Mouse (Mus musculus) gonadal fat pad, adult 2 months (tissue): ENCODE data around the gene Hoxb8. TPM values are rescaled to one million over a fixed set of nuclear protein-coding genes. Genes with fewer than 3 reads are reported as not detected.

Experiments used
- DNase-seq: peaks from one replicate; pipeline ENCODE4 v3.0.0-alpha.2; 2012; ENCODE audit warnings: low read depth
- polyA plus RNA-seq: library from polyadenylated mRNA; depleted of rRNA; stranded (reverse); fragments of >200 nt; gene quantifications from 2 replicates; pipeline ENCODE4 v1.2.3, GENCODE M21; 2012

Gene Hoxb8
- polyA plus RNA-seq, 1 experiment: 137 TPM

GRCm38 (mm10) chr11:96314671-96315343 is 33.1 kb downstream of the Hoxb8 start:
- DNase-seq: no peak

DNA sequence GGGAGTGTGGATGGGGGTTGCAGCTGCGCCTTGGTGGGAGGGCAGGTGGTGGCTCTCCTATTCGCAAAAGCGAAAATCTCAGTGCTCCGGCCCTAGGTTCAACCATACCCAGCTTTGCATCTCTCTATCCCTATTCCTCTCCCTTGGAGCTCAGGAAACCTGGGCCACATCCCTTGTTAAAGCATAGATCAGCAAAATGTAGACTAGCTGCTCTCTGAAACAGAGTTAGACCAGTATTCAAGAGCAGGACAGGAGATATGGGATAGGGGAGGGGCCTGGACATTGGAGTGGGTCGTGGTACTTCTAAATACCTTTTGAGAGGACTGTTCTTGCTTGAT is 33.6 kb downstream of the Hoxb8 start:
- DNase-seq: no peak

GRCm38 (mm10) chr11:96316696-96317607 is 35.2 kb downstream of the Hoxb8 start:
- DNase-seq: no peak

DNA sequence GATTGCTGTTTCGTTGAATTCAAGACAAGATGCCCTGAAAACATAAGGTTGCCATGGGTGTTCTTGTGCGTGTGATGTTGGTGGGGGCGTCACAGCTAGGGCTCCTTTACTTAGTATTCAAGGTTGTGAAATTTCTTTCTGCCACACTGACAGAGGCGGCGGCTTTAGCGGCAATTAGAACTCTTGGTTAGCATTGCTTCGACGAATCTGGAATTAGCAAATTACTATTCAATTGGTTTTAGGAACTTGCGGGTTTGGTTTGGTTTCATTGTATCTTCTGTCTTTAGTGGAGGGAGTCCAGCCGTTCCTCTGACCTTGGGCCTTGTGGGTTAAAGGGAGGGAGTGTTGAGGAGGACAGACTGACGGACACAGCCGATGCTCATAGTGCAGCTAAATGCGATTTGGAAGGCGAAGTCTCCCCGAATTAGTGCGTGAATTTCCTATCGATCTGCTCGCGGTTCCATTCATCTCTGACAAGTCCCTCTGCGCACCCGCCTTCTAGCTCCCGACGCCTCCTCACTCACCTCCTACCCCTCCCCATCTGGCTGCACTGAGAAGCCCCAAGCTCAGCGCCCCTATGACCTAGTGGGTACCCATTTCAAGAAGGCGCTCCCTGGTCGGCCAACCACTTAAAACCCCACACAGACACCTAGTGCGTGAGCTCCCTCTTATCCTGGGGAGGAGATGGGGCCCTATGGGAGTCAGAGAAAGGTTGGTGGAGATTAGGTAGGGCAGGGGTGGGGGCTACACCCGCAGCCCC is 36.1 kb downstream of the Hoxb8 start, which contains the start of gene Hoxb4:
Gene Hoxb4 (plus strand): TSS at position 660 of the 760 bp plus-strand sequence.
- no peak for DNase-seq

- no peak for DNase-seq
Observed at GRCm38 (mm10) chr11:96318368-96319070, 36.8 kb downstream of the Hoxb8 start.

- DNase-seq: no peak
Observed at GRCm38 (mm10) chr11:96319071-96319902, 37.6 kb downstream of the Hoxb8 start.

GRCm38 (mm10) chr11:96319910-96320309 is 38.2 kb downstream of the Hoxb8 start:
- no peak for DNase-seq

DNA sequence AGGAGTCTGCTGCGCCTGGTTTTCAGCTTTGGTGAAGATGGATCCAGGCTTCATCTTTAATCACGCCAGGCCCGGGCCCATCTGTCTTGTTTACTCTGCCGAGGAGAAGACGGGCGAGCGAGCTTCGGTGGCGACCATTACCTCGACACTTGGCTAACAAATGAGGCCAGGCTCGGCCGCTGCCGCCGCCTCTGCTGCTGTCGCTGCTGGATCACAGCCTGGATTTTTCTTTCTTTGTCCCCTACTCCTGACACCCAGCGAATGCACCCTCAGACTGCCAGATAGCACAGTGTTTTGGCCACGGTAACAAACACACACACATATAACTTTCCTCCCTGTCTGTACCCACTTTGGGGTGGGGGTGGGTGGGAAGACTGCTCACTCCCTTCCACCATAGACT is 39.0 kb downstream of the Hoxb8 start:
- no peak for DNase-seq

- no peak for DNase-seq
Observed at GRCm38 (mm10) chr11:96321846-96322245, 40.1 kb downstream of the Hoxb8 start.

DNA sequence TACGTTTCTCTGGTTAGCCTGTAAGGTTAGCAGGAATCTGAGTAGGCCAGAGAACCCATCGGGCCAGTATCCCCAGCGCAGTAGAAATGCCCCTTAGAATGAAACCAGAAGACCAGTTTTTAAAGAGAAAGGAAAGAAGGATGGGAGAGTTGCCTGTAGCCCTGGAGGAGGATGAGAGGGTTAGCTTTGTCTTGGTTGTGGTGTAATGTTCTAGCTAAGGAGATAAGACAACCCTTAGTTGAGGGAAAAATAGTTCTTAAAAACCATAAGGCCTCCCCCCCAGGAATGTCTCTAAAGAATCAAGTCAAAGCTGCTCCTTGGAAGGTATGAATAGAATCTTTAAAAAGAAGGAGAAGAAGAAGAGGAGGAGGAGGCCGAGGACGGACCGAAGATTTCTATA is 41.0 kb downstream of the Hoxb8 start:
- DNase-seq: no peak

DNA sequence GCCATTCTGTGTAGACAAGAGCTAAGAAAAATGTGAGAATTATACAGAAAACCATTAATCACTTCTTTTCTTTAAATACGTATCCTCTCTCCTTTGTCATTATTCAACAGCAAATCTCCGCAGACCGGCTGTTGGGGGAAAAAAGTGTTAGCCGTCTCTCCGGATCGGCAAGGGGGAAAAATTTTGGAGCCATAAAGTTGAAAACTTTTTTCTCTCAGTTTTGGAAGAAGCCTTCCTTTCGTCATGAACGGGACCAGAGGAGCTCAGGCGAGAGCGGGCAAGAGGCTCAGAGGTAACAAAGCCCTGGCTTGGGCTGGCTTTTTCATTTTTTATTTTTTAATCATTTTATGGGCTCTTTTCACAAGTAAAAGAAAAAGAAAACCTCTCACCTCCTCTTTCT is 41.4 kb downstream of the Hoxb8 start, which contains the start of gene Hoxb3:
Gene Hoxb3 (plus strand): TSS at position 173 of the 400 bp plus-strand sequence.
- no peak for DNase-seq

DNA sequence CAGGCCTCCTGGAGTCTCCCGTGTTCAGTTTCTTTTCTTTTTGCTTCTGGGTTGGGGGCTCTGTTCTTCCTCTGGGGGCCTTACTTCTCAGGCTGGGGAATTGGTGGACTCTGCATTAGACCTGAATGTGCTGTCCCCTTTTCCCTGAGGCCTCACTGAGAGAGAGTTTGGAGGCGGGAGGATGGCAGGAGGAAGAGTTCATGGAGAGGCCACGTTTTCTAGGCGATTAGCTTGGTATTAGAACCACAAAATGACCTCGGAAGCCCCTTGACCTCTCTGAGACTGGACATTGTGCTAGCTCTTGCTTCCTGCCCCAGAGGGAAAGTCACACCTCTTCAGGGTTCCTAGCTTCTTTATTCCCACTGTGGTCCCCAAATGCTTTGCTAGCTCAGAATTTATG is 42.4 kb downstream of the Hoxb8 start:
- DNase-seq: no peak

DNA sequence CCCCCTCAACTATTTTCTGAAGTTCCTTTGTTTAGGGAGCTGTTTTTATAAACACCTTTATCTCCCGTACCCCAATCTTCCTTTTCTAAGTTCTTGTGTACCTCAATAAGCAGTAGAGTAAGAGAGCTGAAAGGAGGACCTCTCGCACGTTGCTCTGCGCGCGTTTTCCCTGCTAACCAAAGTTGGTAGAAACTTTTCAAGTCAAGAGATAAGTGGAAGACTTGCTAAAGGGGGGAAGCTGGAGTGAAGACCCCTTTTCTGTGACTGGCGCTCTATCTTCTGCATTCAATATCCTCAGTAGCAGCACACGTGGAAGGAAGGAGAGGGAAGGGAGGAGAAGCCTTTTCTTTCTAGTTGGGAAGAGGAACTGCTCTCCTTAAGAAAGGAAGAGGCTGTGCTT is 43.3 kb downstream of the Hoxb8 start:
- no peak for DNase-seq

- no peak for DNase-seq
Observed at GRCm38 (mm10) chr11:96325747-96326212, 44.1 kb downstream of the Hoxb8 start.

- no peak for DNase-seq
Observed at GRCm38 (mm10) chr11:96326705-96327104, 45.0 kb downstream of the Hoxb8 start.

DNA sequence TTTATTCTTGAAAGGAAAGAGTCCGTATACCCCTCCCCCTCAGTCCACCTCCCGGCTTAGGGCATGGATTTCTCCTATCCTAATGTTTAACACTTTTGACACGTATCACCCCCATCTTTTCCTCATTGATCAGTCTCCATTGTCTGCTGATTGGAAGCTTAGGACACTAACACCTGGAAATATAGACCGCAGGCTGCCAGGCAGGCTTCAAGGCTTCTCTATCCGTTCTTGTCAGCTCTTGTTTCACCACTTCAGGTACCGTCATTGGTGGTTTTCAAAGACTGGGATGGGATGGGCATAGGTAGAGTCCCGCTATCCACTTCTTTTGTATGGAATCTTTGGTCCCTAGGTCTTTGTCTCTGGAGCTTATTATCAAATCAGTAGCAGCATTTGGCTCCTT is 45.4 kb downstream of the Hoxb8 start:
- no peak for DNase-seq

DNA sequence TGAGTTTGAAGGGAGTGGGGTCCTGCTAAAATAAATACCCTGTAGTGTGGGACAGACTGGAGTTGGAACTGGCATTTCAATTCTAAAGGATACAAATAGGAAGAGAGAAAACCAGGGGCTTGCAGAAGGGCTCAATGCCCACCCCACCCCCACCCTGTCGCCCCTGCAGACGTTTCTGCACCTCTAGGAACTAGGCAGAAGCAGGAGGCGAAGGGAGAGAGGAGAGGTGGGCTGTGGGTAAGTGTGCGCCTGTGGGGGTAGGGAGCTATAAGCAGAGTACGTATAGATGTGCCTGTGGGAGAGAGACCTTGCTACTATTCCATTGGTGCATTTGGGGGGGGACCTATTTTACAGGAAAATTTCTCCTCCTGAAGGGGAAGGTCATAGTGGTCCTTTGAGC is 46.0 kb downstream of the Hoxb8 start:
- DNase-seq: no peak

DNA sequence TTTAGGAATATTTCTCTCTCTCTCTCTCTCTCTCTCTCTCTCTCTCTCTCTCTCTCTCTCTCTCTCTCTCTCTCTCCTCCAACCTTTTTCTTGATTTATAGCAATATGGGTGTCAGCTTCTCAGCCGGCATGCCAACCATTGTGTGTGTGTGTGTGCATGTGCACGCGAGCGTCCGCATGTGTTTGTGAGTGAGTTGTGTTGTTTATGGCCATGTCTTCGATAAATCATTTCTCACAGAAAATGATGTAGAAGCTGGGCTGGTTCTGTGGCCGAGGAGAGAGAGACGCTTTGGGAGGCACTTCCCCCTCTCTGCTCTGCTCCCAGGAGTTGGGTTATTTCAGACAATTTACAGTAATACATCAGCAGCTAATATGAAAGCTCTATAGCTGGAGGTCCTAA is 46.9 kb downstream of the Hoxb8 start:
- no peak for DNase-seq

GRCm38 (mm10) chr11:96332105-96332504 is 50.4 kb downstream of the Hoxb8 start:
- no peak for DNase-seq

- no peak for DNase-seq
Observed at GRCm38 (mm10) chr11:96332618-96333032, 50.9 kb downstream of the Hoxb8 start.
